Mouse (Mus musculus) megakaryocyte progenitor cell, adult 5-6 weeks (primary cell): ENCODE measurements at regions not wholly inside any gene's neighbourhood (a gene's known extent, or its start where the extent isn't known, plus 50 kb on each side); places are given as distances from the start of the nearest gene placed in this dataset.

Source experiments
- ATAC-seq: replicated peaks from 2 replicates; pipeline ENCODE4 v1.8.0; 2016; ENCODE audit warnings: mild to moderate bottlenecking, moderate TSS enrichment, inconsistent platforms; ENCODE audit not compliant: poor library complexity

DNA sequence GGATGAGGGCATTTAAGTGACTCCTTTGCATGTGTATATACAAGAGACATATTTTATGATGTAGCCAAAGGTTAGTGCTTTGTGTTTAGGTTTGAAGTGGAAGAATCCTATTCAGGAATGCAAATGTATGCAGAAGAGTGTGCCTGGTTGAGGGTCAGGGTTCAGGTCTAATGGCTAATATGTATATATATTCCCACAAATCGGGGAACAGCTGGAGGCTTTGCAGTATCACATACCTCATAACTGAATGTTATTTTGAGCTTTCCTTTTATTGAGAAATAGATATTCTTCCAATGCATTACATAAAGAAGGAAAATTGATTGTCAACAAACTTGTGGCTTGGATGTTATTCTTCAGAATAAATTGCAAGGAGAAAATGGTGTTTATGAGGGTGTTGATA is 239.9 kb downstream of the Fam173b start:
- ATAC-seq = no peak

DNA sequence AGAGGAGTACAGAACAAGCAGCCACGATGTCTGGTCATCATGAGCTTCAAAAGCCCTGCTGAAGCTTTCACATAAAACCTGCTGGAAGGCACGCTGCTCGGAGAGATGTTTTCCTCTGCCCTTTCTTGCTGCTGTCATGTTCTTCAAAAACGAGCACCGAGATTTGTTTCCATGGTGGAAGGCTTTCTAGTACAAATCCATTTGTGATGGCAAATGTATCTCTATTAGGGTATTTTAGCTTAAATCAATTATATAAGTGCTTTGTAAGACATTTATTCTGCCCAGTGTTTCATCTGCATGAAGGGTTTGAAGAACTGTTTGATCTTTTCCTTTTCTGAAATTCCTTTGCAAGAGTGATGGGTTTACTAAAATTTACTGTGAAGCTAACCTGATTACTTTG is 253.1 kb downstream of the Fam173b start:
- ATAC-seq = no peak

DNA sequence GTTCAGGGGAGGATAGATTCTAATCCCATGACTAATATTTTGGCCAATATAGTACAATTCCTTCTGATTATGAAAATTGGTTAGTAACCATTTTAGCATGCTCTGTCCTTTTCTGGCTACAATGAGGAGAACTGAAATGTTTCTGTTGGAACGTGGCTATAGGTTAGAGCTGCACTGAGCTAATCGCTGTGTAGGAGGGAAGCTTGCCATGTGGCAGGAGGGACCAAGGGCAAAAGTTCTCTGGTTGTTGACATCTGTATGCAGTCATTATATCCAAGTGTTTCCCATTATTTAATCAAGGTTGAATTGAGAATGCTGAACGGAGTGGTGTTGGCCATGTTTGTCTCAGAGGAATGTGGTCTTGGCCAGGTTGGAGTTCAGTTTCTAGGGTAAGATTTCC is 253.5 kb downstream of the Fam173b start:
- ATAC-seq = no peak

DNA sequence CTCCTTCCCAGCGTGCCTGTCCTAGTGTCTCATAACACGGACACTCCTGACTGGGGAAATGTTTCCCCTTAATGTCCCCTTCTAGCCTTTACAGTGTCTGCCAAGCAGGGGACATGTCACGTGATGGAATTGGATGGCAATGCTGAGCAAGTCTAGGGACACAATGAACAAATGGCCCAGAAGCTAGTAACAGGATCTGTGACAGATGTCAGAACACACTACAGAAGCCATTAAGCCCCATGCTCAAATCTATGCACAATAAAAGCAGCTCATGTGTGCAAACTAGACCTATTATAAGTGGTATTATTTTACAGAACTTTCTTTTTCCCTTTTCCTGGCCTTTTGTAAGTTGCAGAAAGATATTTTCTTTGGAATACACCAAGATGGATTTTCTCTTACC is 267.4 kb downstream of the Fam173b start:
- ATAC-seq = no peak

DNA sequence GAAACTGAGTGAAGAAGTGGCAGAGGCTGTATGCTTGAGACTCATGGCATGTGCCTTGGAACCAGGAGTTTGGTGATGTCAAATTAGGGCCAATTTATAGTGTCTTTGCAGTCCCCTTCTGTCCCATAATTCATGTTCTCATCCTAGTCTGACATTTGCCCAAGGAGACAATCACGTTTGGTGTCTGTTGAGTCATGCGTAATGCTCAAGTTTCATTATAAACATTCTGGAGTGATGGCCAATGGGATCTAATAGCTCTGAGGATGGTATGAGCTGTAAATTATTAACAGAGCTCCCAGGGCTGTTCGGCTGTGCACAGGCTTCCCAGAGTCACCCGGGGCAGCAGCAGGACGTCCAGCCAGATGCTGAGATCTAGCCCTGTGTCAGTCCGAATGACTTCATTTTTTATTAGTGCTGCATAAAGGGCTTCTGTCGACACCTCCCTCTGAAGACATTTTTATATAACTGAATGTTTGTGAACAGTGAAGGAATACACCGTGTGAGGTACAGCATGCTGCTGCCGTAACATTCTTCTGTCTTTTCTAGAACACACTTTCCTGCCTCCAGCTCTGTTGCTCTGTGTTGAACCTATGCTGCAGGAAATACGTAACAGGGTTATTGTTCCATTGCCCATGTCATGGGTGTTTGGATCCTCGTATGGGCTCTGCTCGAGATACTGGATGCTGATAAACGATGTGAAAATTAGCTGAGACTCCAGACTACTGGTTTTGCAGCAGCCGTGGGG is 268.2 kb downstream of the Fam173b start:
- no peak for ATAC-seq

DNA sequence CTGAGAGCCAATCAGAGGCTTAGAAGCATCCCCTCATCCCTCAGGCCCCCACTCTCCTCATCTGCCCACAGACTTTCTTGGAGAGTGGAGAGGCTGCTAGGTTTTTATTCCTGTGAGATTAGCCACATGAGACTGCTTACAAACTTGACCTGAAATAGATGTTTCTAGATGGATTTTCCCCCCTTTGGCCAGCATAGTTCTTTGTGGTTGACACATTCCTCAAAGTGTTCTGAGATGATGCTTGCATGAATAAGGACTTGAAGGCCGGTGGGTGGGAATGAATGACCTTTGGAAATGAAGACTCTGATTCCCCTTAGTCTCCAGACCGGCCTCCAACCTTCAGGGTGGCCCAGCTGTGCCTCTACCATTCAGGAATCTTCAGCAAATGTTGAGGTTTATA is 273.8 kb downstream of the Fam173b start:
- ATAC-seq = no peak

DNA sequence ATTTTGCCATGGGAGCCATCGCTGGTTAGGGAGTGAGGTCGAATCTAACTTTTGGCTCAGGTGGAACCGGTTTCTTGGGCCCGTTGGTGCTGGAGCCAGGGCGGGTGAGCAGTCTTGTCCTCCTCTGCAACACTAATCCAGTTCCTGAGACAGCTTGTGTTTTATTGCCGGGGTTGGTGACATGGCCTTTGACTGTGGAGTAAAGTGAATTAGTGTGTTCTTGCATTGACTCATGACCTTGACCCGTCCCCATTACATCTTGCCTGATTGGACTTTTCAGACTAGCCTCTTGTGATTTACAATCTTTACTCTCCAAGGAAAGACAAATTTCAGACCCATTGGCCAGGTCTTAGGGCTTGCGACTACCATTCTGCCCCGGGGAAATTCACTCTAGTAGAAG is 278.8 kb downstream of the Fam173b start:
- ATAC-seq = no peak

DNA sequence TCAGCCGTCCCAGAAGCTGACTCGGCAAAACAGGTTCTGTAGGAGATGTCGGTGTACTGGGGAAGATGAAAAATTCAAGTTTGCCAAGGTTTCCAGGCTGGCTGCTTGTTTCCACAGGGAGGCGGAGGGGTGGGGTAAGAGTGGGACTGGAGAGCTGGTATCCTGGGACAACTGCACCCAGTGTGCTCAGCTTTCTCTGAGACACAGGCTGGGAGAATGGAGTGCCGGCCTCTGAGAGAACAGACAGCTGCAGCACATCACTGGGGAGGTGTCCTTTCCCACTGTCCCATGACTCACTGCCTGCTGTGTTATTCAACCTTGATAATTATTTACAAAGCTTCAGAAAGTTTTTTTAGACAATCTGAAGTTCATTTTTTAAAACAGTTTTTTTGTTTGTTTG is 280.7 kb downstream of the Fam173b start:
- ATAC-seq = no peak

DNA sequence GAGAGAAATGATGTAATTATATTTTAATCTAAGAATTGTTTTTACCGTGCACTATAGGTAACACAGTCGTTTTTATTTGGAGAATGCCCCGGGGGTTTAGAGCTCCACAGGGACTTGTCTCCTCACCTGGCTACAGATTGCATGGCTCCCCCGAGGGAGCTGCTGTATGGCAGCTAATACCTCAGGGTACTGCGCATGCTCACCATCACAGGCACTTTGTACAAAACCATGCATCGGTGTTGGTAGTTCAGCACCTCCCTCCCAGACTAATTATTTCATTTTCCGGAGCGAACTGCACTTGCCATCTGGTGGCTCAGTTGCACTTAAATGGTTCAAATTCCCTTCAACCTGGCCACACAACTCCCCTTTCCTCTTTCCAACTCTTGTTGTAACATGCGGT is 281.9 kb downstream of the Fam173b start:
- no peak for ATAC-seq

DNA sequence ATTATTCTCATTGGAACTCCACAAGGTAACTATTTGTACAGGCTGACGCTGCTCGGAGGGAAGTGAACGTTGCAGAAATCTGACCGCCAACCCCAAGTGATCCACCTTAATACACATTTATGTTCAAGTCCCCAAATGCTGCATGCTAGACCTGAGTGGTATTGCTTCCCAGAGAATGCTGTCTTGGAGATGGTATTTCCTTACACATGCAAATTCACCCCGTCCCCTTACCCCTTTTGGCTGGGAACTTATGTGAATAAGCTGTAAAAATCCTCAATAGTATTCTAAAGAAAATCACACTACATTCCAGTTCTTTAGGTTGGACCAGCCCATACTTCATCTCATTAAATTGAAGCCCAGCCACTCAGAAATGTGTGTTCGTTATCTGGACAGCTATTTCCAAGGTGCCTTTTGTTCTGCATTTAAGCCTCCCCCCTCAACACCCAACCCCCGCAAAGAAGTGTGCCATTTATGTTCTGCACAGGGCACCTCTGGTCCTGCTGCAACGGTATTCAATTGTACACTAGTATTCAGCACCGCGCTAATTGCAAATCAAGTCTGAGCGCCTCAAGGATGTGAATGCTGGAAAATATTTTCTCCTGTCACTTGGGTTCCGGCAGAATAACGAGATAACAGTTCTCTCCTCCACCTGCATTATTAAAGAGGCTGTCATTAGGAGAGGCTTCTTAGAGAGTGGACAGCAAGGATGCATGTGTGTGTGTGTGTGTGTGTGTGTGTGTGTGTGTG is 278.0 kb upstream of the Tas2r119 start:
- ATAC-seq = no peak

DNA sequence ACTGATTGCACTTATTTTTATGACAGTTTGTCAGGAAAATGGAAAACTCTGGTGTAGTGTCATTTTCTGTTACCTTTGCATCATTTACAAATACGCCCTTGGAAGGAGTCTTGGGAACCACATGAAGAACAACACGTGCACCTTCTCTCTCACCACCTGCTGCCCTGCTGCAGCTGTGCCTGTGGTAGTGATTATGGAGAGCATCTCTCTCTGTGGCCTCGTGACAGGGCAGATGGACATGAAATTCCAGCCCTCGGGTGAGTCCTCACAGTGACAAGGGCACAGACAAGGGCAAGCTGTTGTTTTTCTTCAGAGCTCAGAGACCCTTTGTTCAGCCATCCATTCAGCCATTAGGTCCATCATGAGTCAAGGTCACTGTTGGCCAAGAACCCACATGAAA is 276.8 kb upstream of the Tas2r119 start:
- no peak for ATAC-seq

DNA sequence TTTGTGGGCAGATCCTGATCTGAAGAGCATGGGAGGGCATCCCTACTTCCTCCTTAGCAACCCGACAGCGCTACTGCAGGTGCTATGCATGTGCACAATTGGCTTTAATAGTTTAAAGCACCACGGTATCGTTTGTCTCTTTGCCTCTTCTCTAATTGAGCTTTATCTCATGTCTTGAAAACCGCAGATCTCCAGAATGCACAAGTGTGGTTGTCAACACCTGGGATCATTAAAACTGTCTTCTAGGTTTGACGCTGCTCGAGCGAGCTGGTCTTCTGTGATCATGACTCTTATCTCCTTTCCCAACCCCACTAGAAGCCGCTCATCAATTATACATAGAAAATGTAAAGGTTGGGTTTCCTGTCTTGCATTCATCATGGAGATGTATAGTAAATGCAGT is 268.7 kb upstream of the Tas2r119 start:
- no peak for ATAC-seq

DNA sequence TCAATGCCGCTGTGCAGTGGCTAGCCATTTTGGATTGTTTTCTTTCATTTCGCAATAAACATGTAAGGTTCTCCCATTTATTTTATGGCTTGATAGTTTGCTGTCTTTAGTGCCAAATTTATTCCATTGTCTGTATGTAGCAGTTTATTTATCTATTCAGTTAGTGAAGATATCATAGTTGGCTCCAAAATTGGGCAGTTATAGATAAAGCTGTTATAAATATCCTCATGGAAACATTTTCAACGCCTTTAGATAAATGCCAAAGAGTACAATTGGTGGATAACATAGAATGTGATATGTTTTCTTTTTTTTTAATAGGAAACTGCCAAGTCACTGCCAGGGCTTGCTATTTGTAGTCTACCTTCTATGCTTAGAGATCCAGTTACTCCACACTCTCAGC is 265.1 kb upstream of the Tas2r119 start:
- ATAC-seq = no peak

DNA sequence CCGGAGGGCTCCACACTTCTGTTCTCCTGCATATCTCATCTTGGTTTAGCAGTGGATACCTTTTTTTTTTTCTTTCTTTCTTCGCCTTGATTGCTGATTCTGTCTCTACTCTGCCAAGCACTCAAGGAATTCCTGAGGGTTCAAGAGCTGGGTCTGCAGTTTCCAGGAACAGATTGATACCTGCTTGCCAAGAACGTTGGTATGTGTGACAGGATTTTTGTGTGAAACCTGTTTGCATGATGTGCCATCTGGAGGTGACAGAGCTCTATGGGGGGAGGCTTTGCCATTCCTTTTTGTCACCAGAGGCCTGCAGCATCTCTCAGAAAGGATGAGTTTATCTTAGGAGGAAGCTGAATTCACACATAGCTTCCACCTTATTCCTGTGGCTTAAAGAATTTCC is 255.6 kb upstream of the Tas2r119 start:
- no peak for ATAC-seq

DNA sequence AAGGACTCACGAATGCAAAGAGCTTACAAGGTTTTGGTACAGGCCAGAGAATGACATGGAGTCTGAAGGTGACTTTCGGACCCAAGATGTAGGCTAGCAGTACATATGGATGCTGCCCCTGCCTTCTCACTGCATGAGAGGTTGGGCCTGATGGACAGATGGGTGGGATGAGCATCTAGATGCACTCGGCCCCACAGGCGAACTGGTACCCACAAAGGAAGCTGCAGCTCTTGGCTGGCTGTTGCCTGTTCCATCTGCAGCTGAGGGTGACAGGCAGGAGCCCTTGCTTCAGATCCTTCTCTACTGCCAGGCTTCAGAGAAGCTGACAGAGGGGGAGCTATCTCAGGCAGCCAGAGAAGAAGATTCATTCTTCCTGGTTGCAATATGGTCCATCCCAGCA is 216.8 kb upstream of the Tas2r119 start:
- ATAC-seq = no peak

DNA sequence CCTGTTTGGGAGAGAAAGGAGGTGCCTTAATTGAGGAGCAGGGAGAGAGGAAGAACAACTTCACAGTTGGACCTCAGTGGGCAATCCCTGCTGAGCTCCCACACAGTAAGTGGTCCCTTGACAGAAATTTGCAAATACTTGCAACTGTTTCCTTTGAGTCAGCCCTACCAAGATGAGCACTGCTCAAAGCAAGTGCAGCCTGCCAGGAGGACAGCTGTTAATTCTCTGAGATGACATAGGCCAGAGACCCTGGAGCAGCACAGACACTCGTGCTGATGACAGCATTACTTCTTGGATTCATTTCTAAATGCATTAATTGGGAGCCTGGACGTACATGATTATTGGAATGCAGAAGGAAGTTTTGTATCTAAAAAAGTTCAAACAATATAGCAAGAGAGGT is 215.1 kb upstream of the Tas2r119 start:
- ATAC-seq = no peak

DNA sequence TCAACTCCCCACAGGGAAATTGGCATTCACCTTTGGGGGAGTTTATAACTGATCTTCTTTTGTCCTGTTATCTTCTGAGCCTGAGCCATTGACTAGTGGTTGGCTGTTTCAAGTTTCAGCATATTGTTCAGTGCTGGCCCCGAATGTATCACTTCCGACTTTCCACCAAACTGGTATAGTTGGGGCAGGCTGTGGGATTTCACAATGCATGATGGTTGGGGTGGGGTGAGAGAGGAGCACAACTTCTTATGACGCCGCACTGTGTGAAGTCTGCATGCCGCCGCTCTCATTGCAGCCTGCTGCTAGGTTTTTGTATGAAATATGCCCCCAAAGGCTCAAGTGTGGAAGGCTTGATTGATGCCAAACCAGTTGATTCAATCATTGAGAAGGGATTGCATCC is 212.2 kb upstream of the Tas2r119 start:
- ATAC-seq = peak; percentile 76

DNA sequence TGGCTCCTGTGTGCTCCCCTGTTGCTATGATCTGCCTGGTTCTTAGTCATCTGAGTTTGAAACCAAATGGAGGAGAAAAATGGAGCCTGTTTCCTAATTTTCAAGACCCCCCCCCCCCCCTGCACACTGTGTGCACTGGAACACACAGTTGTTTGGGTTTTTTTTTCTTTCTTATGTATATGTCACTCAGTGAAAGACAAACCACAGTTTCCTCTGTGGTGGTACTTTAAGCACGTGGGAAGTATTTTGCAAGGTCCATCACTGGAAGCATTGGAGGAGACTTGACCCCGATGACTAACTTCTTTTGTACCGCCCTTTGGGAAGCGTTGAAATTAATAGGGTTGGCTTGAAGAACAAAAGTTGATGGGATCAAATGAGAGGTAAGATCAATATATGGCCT is 211.5 kb upstream of the Tas2r119 start:
- peak; percentile 88 for ATAC-seq

DNA sequence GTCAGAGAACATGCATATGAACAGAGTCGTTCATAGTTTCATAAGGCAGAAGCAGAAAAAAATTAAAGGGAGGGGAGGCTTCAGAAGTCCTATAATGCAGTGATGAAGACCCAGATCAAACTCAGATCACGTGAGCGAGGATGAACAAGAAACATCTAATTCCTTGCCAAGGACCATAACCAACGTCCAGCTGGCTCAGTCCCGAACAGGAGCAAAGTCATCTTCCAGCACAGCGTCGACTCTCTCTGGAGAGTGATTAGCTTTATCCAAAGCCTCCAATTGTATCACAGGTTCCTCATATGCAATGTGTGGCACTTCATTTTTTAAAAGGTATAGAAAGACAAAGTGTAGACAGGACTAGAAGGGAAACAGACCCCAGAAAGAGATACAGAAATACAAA is 204.2 kb upstream of the Tas2r119 start:
- ATAC-seq = no peak

DNA sequence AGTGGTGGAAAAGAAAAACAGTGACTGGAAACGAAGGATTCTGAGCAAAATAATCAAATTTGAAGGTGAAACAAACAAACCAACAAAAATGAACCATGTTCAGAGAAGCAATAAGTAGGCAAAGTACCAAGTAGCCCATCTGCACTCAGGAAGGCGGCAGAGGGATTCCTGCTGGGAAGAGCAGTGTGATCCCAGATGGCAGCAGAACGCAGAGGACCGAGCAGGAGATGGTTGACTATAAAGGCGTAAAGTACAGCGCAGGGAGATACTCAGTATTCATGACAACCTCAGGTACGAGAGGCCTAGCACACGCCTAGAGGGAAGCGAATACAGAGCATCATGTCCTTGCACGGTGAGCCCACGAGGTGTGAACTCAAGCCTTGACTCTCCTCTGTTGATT is 203.2 kb upstream of the Tas2r119 start:
- ATAC-seq = no peak

DNA sequence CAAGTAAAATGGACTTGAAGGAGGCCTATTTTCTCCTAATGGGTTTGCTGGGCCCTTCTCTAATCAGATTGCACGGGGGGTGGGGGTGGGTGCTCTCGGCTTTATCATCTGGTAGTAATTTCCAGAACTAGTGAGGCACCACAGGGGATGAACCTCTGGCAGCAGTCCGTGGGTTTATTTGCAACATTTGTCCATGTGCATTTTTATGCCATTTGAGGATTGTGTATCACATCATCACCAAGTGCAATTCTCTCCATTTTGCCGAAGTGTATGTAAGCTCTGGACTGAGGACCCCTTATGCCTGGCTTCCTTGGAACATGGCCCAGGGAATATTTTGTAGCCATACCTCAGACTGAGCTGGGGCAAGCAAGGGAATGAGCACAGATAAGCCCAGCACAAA is 200.6 kb upstream of the Tas2r119 start:
- no peak for ATAC-seq

DNA sequence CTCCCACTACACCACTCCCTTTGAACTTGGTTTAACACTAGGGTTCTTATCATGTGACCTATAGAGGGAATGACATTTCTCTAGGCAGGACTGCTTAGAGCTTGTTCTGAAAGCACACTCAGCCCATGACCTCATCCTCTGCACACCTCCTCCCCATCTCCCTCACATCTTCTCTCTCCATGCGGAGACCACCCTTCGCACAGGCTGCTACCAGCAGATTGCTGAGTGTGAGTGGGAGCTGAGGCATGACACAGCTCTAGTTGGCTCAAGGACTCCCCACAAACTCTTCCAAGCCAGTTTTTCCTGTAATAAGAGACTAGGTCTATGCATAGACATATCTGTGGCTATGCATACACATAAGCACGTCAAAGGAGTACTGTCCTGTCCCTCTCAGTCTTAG is 199.5 kb upstream of the Tas2r119 start:
- no peak for ATAC-seq

DNA sequence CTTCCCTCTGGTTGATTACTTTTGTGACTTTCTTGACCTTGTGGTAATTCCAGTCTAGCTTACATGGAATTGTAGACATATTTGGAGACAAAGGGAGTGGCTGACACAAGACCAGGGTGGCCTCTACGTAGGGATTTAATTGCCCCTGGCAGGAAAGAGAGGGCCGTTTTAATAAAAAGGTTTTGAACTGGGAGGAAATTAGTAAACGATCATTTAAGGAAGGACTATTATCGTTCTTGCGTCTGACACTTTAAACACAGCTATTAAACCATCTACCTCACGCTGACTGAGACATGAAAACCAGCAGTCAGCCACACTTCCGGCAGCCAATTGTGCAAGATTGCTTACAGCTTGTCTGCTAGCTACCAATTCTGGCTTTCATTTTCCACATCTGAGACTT is 197.1 kb upstream of the Tas2r119 start:
- peak; percentile 52 for ATAC-seq
